In the genomic region with DNA sequence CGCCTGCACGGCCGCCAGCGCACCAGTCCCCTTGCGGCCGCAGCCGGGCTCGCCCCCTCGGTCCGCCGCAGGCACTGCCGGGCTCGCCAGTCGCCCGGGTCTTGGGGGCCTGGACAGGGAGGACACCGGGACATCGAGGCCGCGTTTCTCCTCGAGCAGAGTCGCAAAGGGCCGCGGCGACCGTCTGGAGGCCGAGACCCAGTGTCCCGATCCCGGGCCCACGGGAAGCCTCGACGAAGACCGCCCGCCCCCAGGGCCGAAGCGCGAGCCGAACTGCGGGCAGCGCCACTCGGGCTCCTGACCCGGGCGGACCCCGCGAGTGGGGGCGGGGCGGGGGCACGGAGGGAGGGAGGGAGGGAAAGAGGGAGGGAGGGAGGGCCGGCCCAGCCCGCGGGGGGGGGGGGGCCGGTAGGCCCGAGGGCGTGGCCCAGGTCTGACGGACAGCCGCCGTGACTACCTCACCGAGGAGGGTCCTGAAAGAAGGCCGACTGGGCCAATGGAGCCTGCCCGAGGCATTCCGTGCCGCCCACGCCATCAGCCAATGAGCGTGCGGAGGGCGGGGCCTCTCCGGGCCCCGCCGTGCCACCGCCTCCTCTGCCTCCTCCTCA, we compare ENCODE assay signal across 7 mouse cellular contexts. TPM values are rescaled to one million over a fixed set of nuclear protein-coding genes. Genes with fewer than 3 reads are reported as not detected.
A peak's percentile ranks its signal among the peaks of the same experiment; 100 is the strongest.
DNase-seq lines count a peak whose midpoint lies in the region; ATAC-seq lines count a peak whose summit lies in the region.
"Not testable (repeated sequence)": the region's sequence is repeated elsewhere in the genome, so short reads cannot be mapped to it uniquely, and the experiment has no call there.

No protein-coding gene starts in this region.

- 0% methylated on average over 33 of the region's 69 CpGs for WGBS in embryonic facial prominence, embryonic 11.5 days
- WGBS in limb, embryonic 11.5 days: 0% methylated on average over 13 of the region's 69 CpGs
- under 1% methylated on average over 50 of the region's 69 CpGs for WGBS in midbrain, embryonic 14.5 days

- peak; percentile 96 for ATAC-seq in embryonic facial prominence, embryonic 11.5 days (replicated peaks; ENCODE audit: insufficient number of reproducible peaks, low FRiP score, low TSS enrichment, low read depth)
- ATAC-seq in limb, embryonic 11.5 days (ENCODE audit: insufficient number of reproducible peaks, low FRiP score, low TSS enrichment, low read depth): peak; percentile 96
- peak; percentile 97 for ATAC-seq in midbrain, embryonic 14.5 days (ENCODE audit: low FRiP score, low TSS enrichment)

- peak overlapping the region; percentile 69 for H3K27ac ChIP-seq in embryonic facial prominence, embryonic 11.5 days (replicated peaks; ENCODE audit: low read depth, low read length)
- H3K27ac ChIP-seq in limb, embryonic 11.5 days (replicated peaks; ENCODE audit: low read depth, low read length): peak overlapping the region; percentile 73
- H3K27ac ChIP-seq in midbrain, embryonic 14.5 days (replicated peaks; ENCODE audit: low read depth, low read length): peak overlapping the region; percentile 92

- H3K36me3 ChIP-seq in embryonic facial prominence, embryonic 11.5 days (replicated peaks; ENCODE audit: control insufficient read depth, insufficient read depth, low read depth, low read length); limb, embryonic 11.5 days (ENCODE audit: control insufficient read depth, insufficient read depth, low read length); midbrain, embryonic 14.5 days (ENCODE audit: control insufficient read depth, insufficient read depth, low read length): not testable (repeated sequence)

- peak overlapping the region; percentile 39 for H3K4me2 ChIP-seq in embryonic facial prominence, embryonic 11.5 days (ENCODE audit: low read depth, low read length)
- peak overlapping the region; percentile 52 for H3K4me2 ChIP-seq in limb, embryonic 11.5 days (ENCODE audit: low read depth, severe bottlenecking)
- H3K4me2 ChIP-seq in midbrain, embryonic 14.5 days (ENCODE audit: low read length): peak overlapping the region; percentile 58

- DNase-seq in adrenal gland, postnatal 25 days: peak; percentile 89
- peak; percentile 82 for DNase-seq in embryonic facial prominence, embryonic 11.5 days (ENCODE audit: low spot score)
- DNase-seq in heart, adult 11 months: peak; percentile 99
- DNase-seq in kidney, adult 18-20 months: peak; percentile 87
- DNase-seq in limb, embryonic 11.5 days (ENCODE audit: low spot score): peak; percentile 84
- peak; percentile 91 for DNase-seq in midbrain, embryonic 14.5 days
- DNase-seq in spleen, adult 12 weeks (ENCODE audit: low spot score): peak; percentile 74

- not testable (repeated sequence) for H3K4me1 ChIP-seq in embryonic facial prominence, embryonic 11.5 days (ENCODE audit: control insufficient read depth, insufficient read depth, low read length); limb, embryonic 11.5 days (ENCODE audit: control insufficient read depth, insufficient read depth, low read length)
- peaks cover 22% of the 10 kb centered on the region for H3K4me1 ChIP-seq in midbrain, embryonic 14.5 days (ENCODE audit: control insufficient read depth, insufficient read depth, low read length)

- H3K4me3 ChIP-seq in embryonic facial prominence, embryonic 11.5 days (ENCODE audit: low read depth, low read length): peak overlapping the region; percentile 41
- H3K4me3 ChIP-seq in limb, embryonic 11.5 days (ENCODE audit: low read depth, low read length): peak overlapping the region; percentile 39
- peak overlapping the region; percentile 51 for H3K4me3 ChIP-seq in midbrain, embryonic 14.5 days (replicated peaks; ENCODE audit: low read depth, low read length)

- peak overlapping the region; percentile 56 for H3K9ac ChIP-seq in embryonic facial prominence, embryonic 11.5 days (replicated peaks; ENCODE audit: low read length)
- H3K9ac ChIP-seq in limb, embryonic 11.5 days (ENCODE audit: low read length): peak overlapping the region; percentile 65
- peak overlapping the region; percentile 68 for H3K9ac ChIP-seq in midbrain, embryonic 14.5 days (replicated peaks; ENCODE audit: low read length)

- not testable (repeated sequence) for H3K9me3 ChIP-seq in embryonic facial prominence, embryonic 11.5 days (replicated peaks; ENCODE audit: control insufficient read depth, low read length); limb, embryonic 11.5 days (ENCODE audit: control insufficient read depth, low read length); midbrain, embryonic 14.5 days (ENCODE audit: control insufficient read depth, low read length)

- H3K27me3 ChIP-seq in embryonic facial prominence, embryonic 11.5 days (ENCODE audit: control insufficient read depth, insufficient read depth, low read length); limb, embryonic 11.5 days (ENCODE audit: control insufficient read depth, insufficient read depth, low read length); midbrain, embryonic 14.5 days (ENCODE audit: control insufficient read depth, insufficient read depth, low read length): not testable (repeated sequence)

RNA-seq across cellular contexts. Expression of a gene that starts 0.4 kb away (rescaled TPM):
- total RNA-seq in adrenal gland, postnatal 25 days (2021): 59.4 and 65.4 TPM in 2 replicates
- 63.0 and 65.3 TPM in 2 replicates for polyA plus RNA-seq in embryonic facial prominence, embryonic 11.5 days (2014; fragmentation: Nextera tagmentation; extraction: Ambion mirVana)
- polyA plus RNA-seq in limb, embryonic 11.5 days (2014; fragmentation: Nextera tagmentation; extraction: Ambion mirVana): 60.1 and 67.0 TPM in 2 replicates
- polyA plus RNA-seq in midbrain, embryonic 14.5 days (2014; fragmentation: Nextera tagmentation; extraction: Ambion mirVana): 61.3 and 68.7 TPM in 2 replicates

Comparison
In these comparisons a context has a peak if more than half of its experiments do, and no peak if none do; other contexts are left out.
1. Peak in every context shown above with its lines: DNase-seq, ATAC-seq, H3K4me3 ChIP-seq and H3K27ac ChIP-seq.